In the genomic region with DNA sequence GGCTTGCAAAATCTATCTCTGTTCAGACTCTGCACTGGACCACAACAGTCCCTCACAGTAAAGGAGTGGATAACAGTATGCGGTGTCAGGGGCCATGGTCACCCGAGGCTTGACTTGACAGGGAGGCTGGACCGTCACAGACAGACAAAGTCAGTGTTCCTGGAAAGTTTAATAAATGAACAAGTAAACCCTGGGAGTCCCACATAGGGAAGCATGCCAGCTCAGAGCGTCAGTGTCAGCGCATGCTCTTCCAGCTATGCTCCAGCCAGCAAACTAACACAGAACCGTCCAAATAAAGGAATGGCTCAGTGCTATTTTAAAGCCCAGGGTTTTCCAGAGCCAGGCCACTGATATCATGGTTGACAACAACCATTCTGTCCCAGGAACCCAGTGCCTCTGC, we compare ENCODE assay signal across 17 mouse cellular contexts.
DNase-seq lines count a peak whose midpoint lies in the region; ATAC-seq and TF ChIP-seq lines count a peak whose summit lies in the region.
"Had no signal": no experiment of that assay in that cellular context is flagged by ENCODE, and none has a peak within 500 bp of the region (broad histone marks: within the 10 kb centered on the region; RNA-seq: fewer than 3 reads in every experiment).

No protein-coding gene starts in this region.

- no peak for DNase-seq in heart, postnatal 25 days (ENCODE audit: low spot score)
- DNase-seq in kidney, adult 8-10 months = peak; percentile 14 to 39
- DNase-seq in midbrain, postnatal 0 days (ENCODE audit: low spot score) = peak; percentile 21
- DNase-seq in gastrocnemius, postnatal 10 days = no peak
- DNase-seq: cerebellum, adult 18-20 months; cerebellum, postnatal 25 days; embryo, embryonic 11 days; gastrocnemius, postnatal 36 days; heart, postnatal 14 days; liver, embryonic 13.5 days; right cerebral cortex, adult 18-20 months; thymus, postnatal 25 days had no signal

- intact Hi-C loops in heart, postnatal 25 days (cut with DNase I) = no loop called here

- ATAC-seq in heart, embryonic 16.5 days (replicated peaks; ENCODE audit: extremely low read depth, insufficient read depth, low FRiP score) = peak; percentile 6; the same call in 1 of the 2 replicates
- ATAC-seq in kidney, embryonic 16.5 days (ENCODE audit: low FRiP score, low TSS enrichment) = no peak
- no peak for ATAC-seq in midbrain, postnatal 0 days (ENCODE audit: low FRiP score)
- ATAC-seq in midbrain, embryonic 16.5 days = no peak
- ATAC-seq: forebrain, embryonic 16.5 days had no signal

- peaks cover 11% of the 10 kb centered on the region for H3K4me1 ChIP-seq in heart, embryonic 16.5 days (ENCODE audit: control insufficient read depth, insufficient read depth, low read length)
- H3K4me1 ChIP-seq in kidney, embryonic 16.5 days (ENCODE audit: insufficient read depth, low read length) = peaks cover 7% of the 10 kb centered on the region; the same call in 1 of the 2 replicates
- no peaks in the 10 kb centered on the region for H3K4me1 ChIP-seq in midbrain, postnatal 0 days (ENCODE audit: insufficient read depth, low read length)
- H3K4me1 ChIP-seq in midbrain, embryonic 16.5 days (ENCODE audit: control insufficient read depth, insufficient read depth, low read length) = no peaks in the 10 kb centered on the region
- H3K4me1 ChIP-seq: liver, embryonic 13.5 days; neural tube, embryonic 12.5 days had no signal

- H3K36me3 ChIP-seq in heart, embryonic 16.5 days (ENCODE audit: control insufficient read depth, insufficient read depth) = no peaks in the 10 kb centered on the region
- H3K36me3 ChIP-seq in kidney, embryonic 16.5 days (ENCODE audit: insufficient read depth, low read length) = no peaks in the 10 kb centered on the region
- H3K36me3 ChIP-seq in midbrain, postnatal 0 days (ENCODE audit: insufficient read depth, low read length) = no peaks in the 10 kb centered on the region
- no peaks in the 10 kb centered on the region for H3K36me3 ChIP-seq in midbrain, embryonic 16.5 days (ENCODE audit: control insufficient read depth, insufficient read depth, low read length)
- H3K36me3 ChIP-seq: liver, embryonic 13.5 days; neural tube, embryonic 12.5 days had no signal

- WGBS in heart, embryonic 16.5 days = 41% methylated on average over 6 of the region's 6 CpGs
- WGBS in kidney, embryonic 16.5 days = 65% methylated on average over 6 of the region's 6 CpGs
- 74% methylated on average over 6 of the region's 6 CpGs for WGBS in midbrain, postnatal 0 days
- WGBS in midbrain, embryonic 16.5 days = 78% methylated on average over 6 of the region's 6 CpGs

- H3K9me3 ChIP-seq in heart, embryonic 16.5 days (replicated peaks; ENCODE audit: control insufficient read depth, low read length) = no peaks in the 10 kb centered on the region
- H3K9me3 ChIP-seq in kidney, embryonic 16.5 days (ENCODE audit: low read length) = no peaks in the 10 kb centered on the region; the same call in 1 of the 2 replicates
- no peaks in the 10 kb centered on the region for H3K9me3 ChIP-seq in midbrain, postnatal 0 days (ENCODE audit: low read length)
- H3K9me3 ChIP-seq in midbrain, embryonic 16.5 days (replicated peaks; ENCODE audit: control insufficient read depth, low read length, poor library complexity, severe bottlenecking) = no peaks in the 10 kb centered on the region
- H3K9me3 ChIP-seq: neural tube, embryonic 12.5 days had no signal

- H3K4me3 ChIP-seq in heart, embryonic 16.5 days (ENCODE audit: low read length) = no peak overlapping the region
- H3K4me3 ChIP-seq in kidney, embryonic 16.5 days (ENCODE audit: low read length) = no peak overlapping the region
- no peak overlapping the region for H3K4me3 ChIP-seq in midbrain, postnatal 0 days (ENCODE audit: low read depth, low read length)
- H3K4me3 ChIP-seq in midbrain, embryonic 16.5 days (ENCODE audit: low read depth, low read length) = no peak overlapping the region
- H3K4me3 ChIP-seq: liver, embryonic 13.5 days; neural tube, embryonic 12.5 days had no signal

- no peaks in the 10 kb centered on the region for H3K27me3 ChIP-seq in heart, embryonic 16.5 days (ENCODE audit: control insufficient read depth, insufficient read depth, low read length)
- H3K27me3 ChIP-seq in kidney, embryonic 16.5 days (ENCODE audit: insufficient read depth, low read length) = no peaks in the 10 kb centered on the region
- no peaks in the 10 kb centered on the region for H3K27me3 ChIP-seq in midbrain, postnatal 0 days (ENCODE audit: insufficient read depth, low read length)
- no peaks in the 10 kb centered on the region for H3K27me3 ChIP-seq in midbrain, embryonic 16.5 days (ENCODE audit: control insufficient read depth, insufficient read depth, low read depth, low read length)
- H3K27me3 ChIP-seq: liver, embryonic 13.5 days; neural tube, embryonic 12.5 days had no signal

- no peak overlapping the region for H3K4me2 ChIP-seq in heart, embryonic 16.5 days (ENCODE audit: low read depth, low read length)
- no peak overlapping the region for H3K4me2 ChIP-seq in kidney, embryonic 16.5 days (replicated peaks; ENCODE audit: low read depth, low read length)
- no peak overlapping the region for H3K4me2 ChIP-seq in midbrain, postnatal 0 days (ENCODE audit: low read depth, low read length, poor library complexity, severe bottlenecking)
- H3K4me2 ChIP-seq in midbrain, embryonic 16.5 days (ENCODE audit: low read length) = no peak overlapping the region
- H3K4me2 ChIP-seq: liver, embryonic 13.5 days; neural tube, embryonic 12.5 days had no signal

- H3K9ac ChIP-seq in heart, embryonic 16.5 days (ENCODE audit: low read length) = no peak overlapping the region
- no peak overlapping the region for H3K9ac ChIP-seq in kidney, embryonic 16.5 days (replicated peaks; ENCODE audit: low read length)
- no peak overlapping the region for H3K9ac ChIP-seq in midbrain, postnatal 0 days (replicated peaks; ENCODE audit: low read length, poor library complexity, severe bottlenecking)
- no peak overlapping the region for H3K9ac ChIP-seq in midbrain, embryonic 16.5 days (ENCODE audit: low read depth, low read length)
- H3K9ac ChIP-seq: liver, embryonic 13.5 days; neural tube, embryonic 12.5 days had no signal

- H3K27ac ChIP-seq in heart, embryonic 16.5 days (ENCODE audit: low read length) = no peak overlapping the region
- H3K27ac ChIP-seq in kidney, embryonic 16.5 days (ENCODE audit: low read length) = no peak overlapping the region
- H3K27ac ChIP-seq in midbrain, postnatal 0 days (ENCODE audit: low read depth, low read length) = no peak overlapping the region
- H3K27ac ChIP-seq in midbrain, embryonic 16.5 days (ENCODE audit: low read length) = no peak overlapping the region
- H3K27ac ChIP-seq: liver, embryonic 13.5 days; neural tube, embryonic 12.5 days had no signal

- TF ChIP-seq CTCF in midbrain, postnatal 0 days (IDR thresholded peaks at IDR 0.05) = no peak

Comparison
In these comparisons a context has a peak if more than half of its experiments do, and no peak if none do; other contexts are left out.
1. DNase-seq: peak in kidney, adult 8-10 months (2 of 2) and midbrain, postnatal 0 days (single experiment); none in heart, postnatal 25 days (single experiment) and gastrocnemius, postnatal 10 days (single experiment).